Mouse (Mus musculus) small intestine, adult 2 months (tissue): Measurements from ENCODE around the gene Abcc12.
A peak's percentile ranks its signal among the peaks of the same experiment; 100 is the strongest.

Experiments used
- CTCF ChIP-seq: fragments of 200-500 bp; IDR thresholded peaks from 2 replicates; pipeline ENCODE4 v1.5.1; 2012; ENCODE audit warnings: low read depth, mild to moderate bottlenecking, control low read depth, inconsistent platforms, low read length, moderate library complexity, mixed read lengths; ENCODE audit not compliant: insufficient replicate concordance, insufficient read length; ENCODE audit errors: extremely low read depth
- POLR2A ChIP-seq: fragments of 200-500 bp; IDR thresholded peaks from 2 replicates; pipeline ENCODE4 v1.6.1; 2012; ENCODE audit warnings: low read depth, mild to moderate bottlenecking, control low read depth, inconsistent platforms, low read length, moderate library complexity

GRCm38 (mm10) chr8:86623911-86624731 lies 43.6 kb upstream of the Abcc12 start, which contains the start of gene Lonp2:
- TF ChIP-seq CTCF (no peak), POLR2A (peak; percentile 54)
